18 mouse cellular contexts compared by ENCODE assay signal in the genomic region with DNA sequence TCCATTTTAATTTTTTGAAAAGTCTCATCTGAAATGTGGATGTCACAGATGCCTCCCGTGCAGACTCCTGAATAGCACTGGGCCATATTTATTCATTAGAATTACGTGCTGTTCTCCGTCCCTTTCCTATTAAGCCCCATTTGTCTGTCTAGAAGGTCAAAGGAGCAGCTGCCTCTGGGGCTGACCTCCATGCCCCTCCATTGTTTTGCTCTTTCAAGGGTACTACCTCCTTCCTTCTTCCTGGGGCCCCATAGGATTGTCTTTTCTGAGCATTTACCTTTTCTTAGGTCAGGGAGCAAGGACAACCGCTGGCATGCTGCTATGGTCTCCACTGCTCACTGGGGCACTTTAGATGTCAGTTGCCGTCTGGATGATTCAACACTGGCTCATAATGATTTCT.
"Had no signal": no experiment of that assay in that cellular context is flagged by ENCODE, and none has a peak within 500 bp of the region (broad histone marks: within the 10 kb centered on the region; RNA-seq: fewer than 3 reads in every experiment).

No protein-coding gene starts in this region.

- H3K9me3 ChIP-seq: kidney, embryonic 15.5 days; limb, embryonic 10.5 days; limb, embryonic 13.5 days; liver, embryonic 12.5 days; liver, embryonic 15.5 days; midbrain, embryonic 13.5 days had no signal

- ATAC-seq: liver, embryonic 12.5 days; midbrain, embryonic 13.5 days; midbrain, embryonic 16.5 days had no signal

- H3K36me3 ChIP-seq: kidney, embryonic 15.5 days; limb, embryonic 10.5 days; limb, embryonic 13.5 days; liver, embryonic 12.5 days; liver, embryonic 15.5 days; midbrain, embryonic 13.5 days; neural tube, embryonic 13.5 days had no signal

- DNase-seq: kidney, adult 8-10 months; kidney, postnatal 14 days; kidney, postnatal 4 days; layer of hippocampus, adult 9-11 months; liver; lung, adult 18-20 months; lung, postnatal 14 days; lung, postnatal 4 days; thymus, adult 18-20 months; thymus, postnatal 36 days had no signal

- H3K4me2 ChIP-seq: kidney, embryonic 15.5 days; limb, embryonic 13.5 days; liver, embryonic 12.5 days; liver, embryonic 15.5 days; midbrain, embryonic 13.5 days; neural tube, embryonic 13.5 days had no signal

- H3K27me3 ChIP-seq: kidney, embryonic 15.5 days; limb, embryonic 13.5 days; liver, embryonic 12.5 days; liver, embryonic 15.5 days; midbrain, embryonic 13.5 days; neural tube, embryonic 13.5 days had no signal

- H3K4me1 ChIP-seq: kidney, embryonic 15.5 days; limb, embryonic 13.5 days; liver, embryonic 12.5 days; liver, embryonic 15.5 days had no signal

- H3K9ac ChIP-seq: kidney, embryonic 15.5 days; limb, embryonic 13.5 days; liver, embryonic 12.5 days; liver, embryonic 15.5 days; midbrain, embryonic 13.5 days; neural tube, embryonic 13.5 days had no signal

- H3K4me3 ChIP-seq: kidney, embryonic 15.5 days; limb, embryonic 10.5 days; limb, embryonic 13.5 days; liver, embryonic 12.5 days; liver, embryonic 15.5 days; midbrain, embryonic 13.5 days; neural tube, embryonic 13.5 days had no signal

- H3K27ac ChIP-seq: kidney, embryonic 15.5 days; limb, embryonic 10.5 days; limb, embryonic 13.5 days; liver, embryonic 12.5 days; liver, embryonic 15.5 days; midbrain, embryonic 13.5 days; neural tube, embryonic 13.5 days had no signal
